Mouse (Mus musculus) cortical plate, adult 2 months (tissue): ENCODE measurements around the gene Nfam1. TPM values are rescaled to one million over a fixed set of nuclear protein-coding genes. Genes with fewer than 3 reads are reported as not detected.
A peak's percentile ranks its signal among the peaks of the same experiment; 100 is the strongest.
"Not testable (repeated sequence)": the region's sequence is repeated elsewhere in the genome, so short reads cannot be mapped to it uniquely, and the experiment has no call there.

Source experiments
- H3K27ac ChIP-seq: fragments of 200-500 bp; 2 replicates; pipeline ENCODE4 v1.5.1; 2012; ENCODE audit warnings: low read length, control low read depth, inconsistent platforms; ENCODE audit not compliant: insufficient read depth
- H3K4me1 ChIP-seq: fragments of 200-500 bp; 2 replicates; pipeline ENCODE4 v1.6.1; 2011; ENCODE audit warnings: low read length; ENCODE audit not compliant: control insufficient read depth, insufficient read depth
- H3K4me3 ChIP-seq: fragments of 200-500 bp; 2 replicates; pipeline ENCODE4 v1.5.1; 2011; ENCODE audit warnings: mild to moderate bottlenecking, low read length, control low read depth; ENCODE audit not compliant: insufficient read depth
- CTCF ChIP-seq: fragments of 200-500 bp; IDR thresholded peaks from 2 replicates; pipeline ENCODE4 v1.5.1; 2011; ENCODE audit warnings: mild to moderate bottlenecking, control low read depth, low read length; ENCODE audit not compliant: insufficient read depth; ENCODE audit errors: extremely low read depth
- POLR2A ChIP-seq: fragments of 200-500 bp; IDR thresholded peaks from 2 replicates; pipeline ENCODE4 v1.6.1; 2011; ENCODE audit warnings: mild to moderate bottlenecking, low read length, control low read depth; ENCODE audit not compliant: insufficient read depth; ENCODE audit errors: extremely low read depth
- polyA plus RNA-seq: library from polyadenylated mRNA; depleted of rRNA; stranded (reverse); fragments of >200 nt; gene quantifications from 2 replicates; pipeline ENCODE4 v1.2.3, GENCODE M21; 2012

The Nfam1 gene
- polyA plus RNA-seq, 1 experiment = 2.1 TPM

DNA sequence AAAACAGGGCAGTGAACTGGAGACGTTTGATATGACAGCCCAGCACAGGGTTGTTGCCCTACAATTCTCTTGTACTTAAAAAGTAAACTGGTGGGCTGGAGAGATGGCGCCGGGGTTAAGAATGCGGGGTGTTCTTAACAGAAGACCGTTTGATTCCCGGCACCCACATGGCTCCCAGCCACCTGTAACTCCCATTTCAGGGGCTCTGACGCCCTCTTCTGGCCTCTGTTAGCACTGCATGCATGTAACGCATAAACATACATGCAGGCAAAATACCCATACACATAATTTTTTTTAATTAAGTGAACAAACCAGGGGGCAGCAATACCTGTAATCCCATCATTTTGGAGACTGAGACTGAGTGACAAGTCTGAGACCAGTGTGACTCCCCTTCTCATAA lies 24.4 kb upstream of the Nfam1 start:
- TF ChIP-seq POLR2A (no peak), CTCF (0 out of 2 replicates have a peak, but pooled peaks have one; percentile 15)
- H3K4me3 ChIP-seq = no peak overlapping the region
- no peak overlapping the region for H3K27ac ChIP-seq
- H3K4me1 ChIP-seq = no peaks in the 10 kb centered on the region

DNA sequence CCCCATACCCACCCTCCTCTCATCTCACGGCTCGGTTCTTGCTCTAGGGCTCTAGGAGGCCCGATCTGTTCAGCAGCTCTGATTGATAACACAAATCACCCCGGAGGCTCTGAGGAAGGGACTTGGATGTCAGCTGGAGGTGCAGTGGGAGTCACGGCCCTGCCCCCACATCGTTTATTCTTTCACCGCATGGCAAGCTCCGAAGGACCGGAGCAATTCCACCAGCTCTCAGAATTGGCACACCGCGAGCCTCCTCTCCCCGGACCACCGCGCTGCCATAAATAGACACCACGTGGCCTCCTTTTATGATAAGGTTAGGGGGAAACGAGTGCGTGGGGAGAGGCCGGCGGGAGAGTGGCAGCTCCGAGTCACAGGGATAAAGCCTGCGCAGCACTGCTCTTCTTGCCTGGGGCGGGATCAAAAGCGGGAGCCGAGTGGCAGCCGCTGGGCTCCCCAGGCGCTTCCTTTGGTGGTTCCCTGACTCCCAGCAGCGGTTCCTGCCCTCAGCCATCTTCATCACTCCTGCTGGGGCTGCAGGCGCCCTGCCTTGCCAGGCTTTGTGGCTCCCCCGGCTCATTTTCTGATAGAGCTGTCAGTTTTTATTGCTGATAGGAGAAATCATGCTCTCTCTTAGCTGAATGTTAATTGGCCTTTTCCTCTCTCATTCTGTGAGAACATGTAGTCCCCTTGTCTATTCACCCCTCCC lies 23.4 kb upstream of the Nfam1 start:
- H3K4me1 ChIP-seq = no peaks in the 10 kb centered on the region
- H3K27ac ChIP-seq = peak overlapping the region; percentile 36
- H3K4me3 ChIP-seq = peak overlapping the region; percentile 30
- no peak for TF ChIP-seq CTCF
- peak; percentile 59; the same call in 1 of the 2 replicates for TF ChIP-seq POLR2A

DNA sequence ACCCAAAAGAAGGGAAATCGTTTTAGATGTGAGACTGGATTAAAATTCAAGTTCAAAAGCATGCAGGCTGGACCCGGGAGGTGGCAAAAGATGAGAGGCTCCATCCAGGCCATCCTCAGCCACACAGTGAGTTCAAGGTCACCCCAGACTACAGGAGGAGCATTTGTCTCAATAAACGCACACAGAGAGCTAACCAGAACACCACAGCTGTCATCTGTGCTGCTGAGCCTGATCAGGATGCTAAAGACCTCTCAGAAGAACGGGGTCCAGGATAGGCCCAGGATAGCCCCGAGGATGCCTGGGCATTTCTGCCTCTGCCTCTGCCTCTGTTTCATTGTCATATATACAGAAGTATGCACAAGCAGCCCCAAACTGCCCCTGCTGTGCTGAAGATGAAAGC lies 22.5 kb upstream of the Nfam1 start:
- TF ChIP-seq CTCF (no peak), POLR2A (no peak)
- H3K4me3 ChIP-seq = no peak overlapping the region
- no peak overlapping the region for H3K27ac ChIP-seq
- no peaks in the 10 kb centered on the region for H3K4me1 ChIP-seq

DNA sequence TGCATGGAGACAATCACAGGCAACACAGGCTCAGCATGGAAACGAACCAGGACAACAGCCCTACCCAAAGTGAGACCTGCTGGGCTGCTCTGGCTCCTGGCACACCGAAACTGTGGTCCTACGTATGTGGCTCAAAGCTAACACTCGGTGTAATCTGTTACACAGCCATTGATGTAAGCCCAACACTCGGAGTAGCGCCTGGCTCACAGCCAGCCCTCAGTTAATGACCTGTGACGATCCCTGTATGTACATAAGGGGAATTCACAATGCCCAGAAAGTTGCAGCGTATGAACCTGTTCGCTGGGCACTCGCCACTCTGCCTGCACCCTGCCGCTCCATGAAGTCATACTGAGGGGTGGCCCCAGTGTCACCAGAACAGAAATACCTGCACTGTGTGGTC lies 20.2 kb upstream of the Nfam1 start:
- no peaks in the 10 kb centered on the region for H3K4me1 ChIP-seq
- H3K27ac ChIP-seq = no peak overlapping the region
- H3K4me3 ChIP-seq = no peak overlapping the region
- TF ChIP-seq POLR2A (no peak), CTCF (no peak)

DNA sequence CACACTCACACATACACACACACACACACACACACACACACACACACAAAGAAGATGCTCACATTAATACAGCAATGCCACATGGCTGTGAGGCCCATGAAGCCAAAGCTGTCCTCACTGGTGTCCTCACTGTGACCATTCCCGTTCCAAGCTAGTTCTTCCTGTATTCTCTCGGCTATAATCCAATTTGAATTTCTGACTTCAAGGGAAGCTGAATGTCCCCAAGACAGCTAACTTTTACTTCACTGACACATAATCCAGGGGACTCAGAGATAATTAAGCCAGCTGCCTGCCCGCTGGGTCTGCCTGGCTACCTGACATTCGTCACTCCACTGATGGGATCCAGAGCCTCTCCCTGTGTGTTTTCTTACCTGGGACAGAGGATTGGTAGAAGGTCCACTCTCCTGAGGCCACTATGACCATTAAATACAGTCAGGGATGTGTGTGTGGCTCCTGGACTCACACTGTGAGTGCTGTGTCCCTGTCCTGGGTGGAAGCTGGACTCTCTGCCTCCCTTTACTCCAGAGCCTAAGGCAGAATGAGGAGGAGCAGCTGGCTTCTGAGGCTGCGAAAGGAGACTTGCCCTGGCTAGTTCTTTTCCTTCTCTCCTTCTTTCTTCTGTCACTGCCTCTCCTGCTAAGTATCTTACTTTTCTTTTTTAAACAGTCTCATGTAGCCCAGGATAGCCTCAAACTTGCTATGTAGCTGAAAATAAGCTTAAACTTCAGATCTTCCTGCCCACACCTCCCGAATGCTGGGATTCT lies 19.4 kb upstream of the Nfam1 start:
- Histone ChIP-seq H3K27ac (no peak overlapping the region), H3K4me3 (no peak overlapping the region), H3K4me1 (no peaks in the 10 kb centered on the region)
- TF ChIP-seq CTCF = no peak
- no peak for TF ChIP-seq POLR2A

DNA sequence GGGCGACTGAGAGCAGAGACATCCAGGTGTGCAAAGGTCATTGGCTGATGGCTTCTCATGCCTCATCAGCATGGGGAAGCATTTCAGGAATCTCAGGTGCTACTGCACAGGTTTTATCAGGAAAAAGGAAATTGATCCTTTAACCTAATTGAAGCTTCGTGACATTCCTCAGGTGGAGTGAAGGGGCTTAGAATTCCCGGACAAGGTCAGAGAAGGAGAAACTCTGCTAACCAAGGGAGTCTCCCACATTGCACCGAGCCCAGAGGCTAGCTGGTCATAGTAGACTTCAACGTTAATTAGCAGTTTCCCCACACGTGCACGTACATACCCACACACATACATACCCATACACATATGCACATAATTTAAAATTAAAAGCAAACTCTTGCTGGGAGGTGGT lies 13.6 kb upstream of the Nfam1 start:
- TF ChIP-seq CTCF = no peak
- no peak for TF ChIP-seq POLR2A
- Histone ChIP-seq H3K27ac (no peak overlapping the region), H3K4me3 (no peak overlapping the region), H3K4me1 (no peaks in the 10 kb centered on the region)

DNA sequence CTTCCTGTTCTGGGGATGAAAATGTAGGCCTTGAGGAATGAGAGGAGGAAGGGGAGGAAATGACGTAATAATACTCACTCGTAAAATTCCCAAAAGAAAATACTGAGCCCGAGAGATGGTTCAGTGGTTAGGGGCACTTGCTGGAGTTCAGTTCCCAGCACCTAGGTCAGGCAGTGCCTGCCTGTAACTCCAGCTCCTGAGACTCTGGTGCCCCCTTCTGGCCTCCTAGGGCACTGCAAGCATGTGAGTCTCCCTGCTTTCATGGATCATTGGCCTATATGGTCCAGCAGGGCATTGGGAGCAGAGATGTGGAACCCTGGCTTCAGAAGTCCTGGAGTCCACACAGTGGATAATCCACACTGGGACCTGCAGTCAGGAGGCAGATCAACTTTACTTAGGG lies 13.2 kb upstream of the Nfam1 start:
- H3K4me1 ChIP-seq = no peaks in the 10 kb centered on the region
- TF ChIP-seq POLR2A (no peak), CTCF (no peak)
- no peak overlapping the region for H3K27ac ChIP-seq
- H3K4me3 ChIP-seq = no peak overlapping the region

DNA sequence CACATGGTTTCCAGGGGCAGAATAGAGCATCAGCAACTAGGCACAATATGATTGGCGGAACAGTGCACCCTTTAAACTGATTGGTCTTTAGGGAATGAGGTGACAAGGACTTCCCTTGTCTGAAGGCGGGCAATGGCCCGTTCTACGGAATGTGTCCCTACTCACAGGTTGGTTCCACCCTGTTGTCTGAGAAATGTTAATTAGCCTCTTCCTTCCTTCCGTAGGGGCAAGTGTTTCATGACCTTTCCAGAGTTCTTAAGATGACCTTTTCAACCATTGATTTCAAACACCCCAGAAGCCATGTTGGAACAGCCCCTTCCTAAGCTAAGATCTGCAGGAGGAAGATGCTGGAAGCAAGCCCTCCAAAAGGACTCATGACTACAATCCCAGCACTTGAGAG lies 12.5 kb upstream of the Nfam1 start:
- not testable (repeated sequence) for H3K4me1 ChIP-seq, H3K27ac ChIP-seq, H3K4me3 ChIP-seq

DNA sequence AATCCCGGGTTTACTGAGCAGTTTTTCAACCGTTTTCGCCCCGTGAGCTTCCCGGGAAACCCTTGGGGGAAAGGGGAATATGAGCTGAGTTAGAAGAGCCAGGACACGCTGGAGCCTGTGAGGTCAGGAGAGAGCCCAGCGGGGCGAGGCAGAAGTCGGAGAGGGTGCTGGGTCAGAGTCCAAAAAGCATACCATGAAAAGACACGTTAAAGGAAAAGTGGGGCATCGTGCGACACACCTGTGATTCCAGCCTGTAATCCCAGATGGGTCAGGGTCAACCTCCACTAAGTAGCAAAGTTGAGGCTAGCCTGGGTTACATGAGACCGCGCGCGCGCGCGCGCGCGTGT lies 10.2 kb upstream of the Nfam1 start:
- peak overlapping the region; percentile 36 for H3K4me3 ChIP-seq
- no peak for TF ChIP-seq POLR2A
- TF ChIP-seq CTCF = no peak
- peak overlapping the region; percentile 42; the same call in 1 of the 2 replicates for H3K27ac ChIP-seq
- H3K4me1 ChIP-seq = no peaks in the 10 kb centered on the region
